Mouse (Mus musculus): Measurements from ENCODE around the gene Man2a1. TPM values are rescaled to one million over a fixed set of nuclear protein-coding genes. Genes with fewer than 3 reads are reported as not detected.

Gene Man2a1
- polyA plus RNA-seq, 1 experiment: 0.03 TPM

- H3K27me3 ChIP-seq (ENCODE audit: control insufficient read depth): no peaks in the 10 kb centered on the region
- TF ChIP-seq GATA1 (IDR thresholded peaks at IDR 0.05; ENCODE audit: low read length) (peak; percentile 16; the same call in 1 of the 2 replicates), TAL1 (IDR thresholded peaks at IDR 0.05; ENCODE audit: low read length) (no peak)
- H3K36me3 ChIP-seq (ENCODE audit: control insufficient read depth): no peaks in the 10 kb centered on the region
- no peaks in the 10 kb centered on the region for H3K4me1 ChIP-seq (ENCODE audit: control insufficient read depth)
- H3K4me3 ChIP-seq (replicated peaks): no peak overlapping the region
- no peaks in the 10 kb centered on the region for H3K9me3 ChIP-seq (ENCODE audit: control insufficient read depth, low read length)
Measured at GRCm38 (mm10) chr17:64764175-64765122, 163.9 kb downstream of the Man2a1 start.

DNA sequence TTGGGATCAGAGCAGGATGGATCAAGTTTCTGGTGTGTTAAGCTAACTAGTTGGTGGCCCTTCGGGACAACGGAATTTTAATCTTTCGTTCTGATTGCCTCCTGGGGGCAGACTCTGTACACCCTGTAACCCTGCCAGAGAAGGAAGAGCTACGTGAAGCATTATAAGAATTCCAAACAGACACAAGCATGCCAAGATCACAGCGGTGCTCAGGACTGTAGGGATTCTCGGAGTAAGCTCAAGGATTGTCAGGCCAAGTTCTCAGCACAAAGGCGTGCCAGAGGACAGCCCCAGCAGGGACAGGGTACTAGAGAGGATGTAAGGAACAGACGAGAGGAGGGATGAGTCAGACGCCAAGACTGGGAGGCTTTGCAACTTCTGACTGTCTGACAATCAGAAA lies 164.8 kb downstream of the Man2a1 start:
- H3K4me3 ChIP-seq (replicated peaks): no peak overlapping the region
- H3K9me3 ChIP-seq (ENCODE audit: control insufficient read depth, low read length): no peaks in the 10 kb centered on the region
- H3K36me3 ChIP-seq (ENCODE audit: control insufficient read depth): no peaks in the 10 kb centered on the region
- no peak for TF ChIP-seq TAL1 (IDR thresholded peaks at IDR 0.05; ENCODE audit: low read length)
- no peak for TF ChIP-seq GATA1 (IDR thresholded peaks at IDR 0.05; ENCODE audit: low read length)
- H3K27me3 ChIP-seq (ENCODE audit: control insufficient read depth): no peaks in the 10 kb centered on the region
- H3K4me1 ChIP-seq (ENCODE audit: control insufficient read depth): no peaks in the 10 kb centered on the region

DNA sequence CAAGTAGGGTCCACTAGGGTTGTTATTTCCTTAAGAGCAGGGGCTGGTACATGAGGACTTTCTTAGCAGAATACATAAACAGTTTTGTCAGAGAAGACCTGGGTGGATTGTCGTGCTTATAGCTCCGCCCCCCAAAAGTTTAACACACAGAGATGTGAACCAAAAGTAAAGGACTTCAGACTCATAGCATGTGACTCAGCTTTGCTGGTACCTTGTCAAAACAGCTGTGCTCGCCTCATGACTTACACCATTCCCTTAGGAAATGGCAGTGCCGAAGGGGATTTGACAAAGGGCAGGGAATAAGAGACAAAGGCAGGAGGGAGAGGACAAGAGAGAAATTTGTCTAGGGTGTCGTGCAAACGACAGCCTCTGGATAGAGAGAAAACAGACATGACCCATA lies 166.0 kb downstream of the Man2a1 start:
- no peaks in the 10 kb centered on the region for H3K9me3 ChIP-seq (ENCODE audit: control insufficient read depth, low read length)
- no peaks in the 10 kb centered on the region for H3K27me3 ChIP-seq (ENCODE audit: control insufficient read depth)
- H3K4me1 ChIP-seq (ENCODE audit: control insufficient read depth): no peaks in the 10 kb centered on the region
- H3K36me3 ChIP-seq (ENCODE audit: control insufficient read depth): no peaks in the 10 kb centered on the region
- H3K4me3 ChIP-seq (replicated peaks): no peak overlapping the region
- no peak for TF ChIP-seq TAL1 (IDR thresholded peaks at IDR 0.05; ENCODE audit: low read length)
- no peak for TF ChIP-seq GATA1 (IDR thresholded peaks at IDR 0.05; ENCODE audit: low read length)

GRCm38 (mm10) chr17:64770277-64770676 lies 169.7 kb downstream of the Man2a1 start:
- Histone ChIP-seq H3K36me3 (ENCODE audit: control insufficient read depth) (no peaks in the 10 kb centered on the region), H3K9me3 (ENCODE audit: control insufficient read depth, low read length) (no peaks in the 10 kb centered on the region), H3K27me3 (ENCODE audit: control insufficient read depth) (no peaks in the 10 kb centered on the region), H3K4me3 (replicated peaks) (no peak overlapping the region), H3K4me1 (ENCODE audit: control insufficient read depth) (no peaks in the 10 kb centered on the region)
- TF ChIP-seq GATA1 (IDR thresholded peaks at IDR 0.05; ENCODE audit: low read length) (no peak), TAL1 (IDR thresholded peaks at IDR 0.05; ENCODE audit: low read length) (no peak)

DNA sequence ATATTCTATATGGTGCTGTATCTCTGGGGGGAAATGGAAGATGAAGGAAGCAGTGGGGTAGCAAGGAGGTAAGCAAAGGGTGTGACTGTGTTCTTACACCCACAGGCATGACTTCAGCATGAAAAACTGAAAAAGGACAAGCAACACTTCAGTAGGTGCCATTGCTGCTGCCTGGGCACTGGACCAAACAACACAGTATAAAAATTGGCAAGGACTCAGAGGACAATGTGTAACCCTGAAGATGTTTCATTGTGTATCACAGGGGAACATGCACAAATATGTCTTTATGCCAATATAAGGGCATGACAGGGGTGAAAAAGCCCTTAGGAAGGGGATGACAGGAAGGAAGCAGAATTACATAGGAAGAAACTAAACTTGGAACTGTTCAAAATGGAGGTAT lies 172.1 kb downstream of the Man2a1 start:
- Histone ChIP-seq H3K36me3 (ENCODE audit: control insufficient read depth) (no peaks in the 10 kb centered on the region), H3K9me3 (ENCODE audit: control insufficient read depth, low read length) (no peaks in the 10 kb centered on the region), H3K4me3 (replicated peaks) (no peak overlapping the region), H3K27me3 (ENCODE audit: control insufficient read depth) (no peaks in the 10 kb centered on the region), H3K4me1 (ENCODE audit: control insufficient read depth) (no peaks in the 10 kb centered on the region)
- no peak for TF ChIP-seq TAL1 (IDR thresholded peaks at IDR 0.05; ENCODE audit: low read length)
- no peak for TF ChIP-seq GATA1 (IDR thresholded peaks at IDR 0.05; ENCODE audit: low read length)

DNA sequence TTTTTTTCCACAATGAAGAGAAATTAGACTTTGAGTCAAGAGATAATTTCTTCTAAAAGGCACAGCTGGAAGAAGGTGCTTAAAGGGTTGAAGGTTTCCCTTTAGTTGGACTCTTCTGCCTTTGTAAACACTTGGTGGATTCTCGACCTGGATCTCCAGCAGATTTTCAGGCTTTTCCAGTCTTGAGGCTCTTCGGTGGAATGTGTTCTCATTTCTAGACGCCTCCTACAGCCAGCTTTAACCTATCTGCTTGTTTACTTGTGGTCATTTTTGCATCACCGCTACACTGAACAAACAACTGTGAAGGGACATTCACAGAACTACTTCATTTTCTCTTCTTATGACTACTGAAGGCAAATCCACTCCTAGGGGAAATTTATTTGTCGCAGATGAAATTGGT lies 173.7 kb downstream of the Man2a1 start:
- H3K4me3 ChIP-seq (replicated peaks): no peak overlapping the region
- H3K9me3 ChIP-seq (ENCODE audit: control insufficient read depth, low read length): no peaks in the 10 kb centered on the region
- H3K27me3 ChIP-seq (ENCODE audit: control insufficient read depth): no peaks in the 10 kb centered on the region
- H3K4me1 ChIP-seq (ENCODE audit: control insufficient read depth): no peaks in the 10 kb centered on the region
- H3K36me3 ChIP-seq (ENCODE audit: control insufficient read depth): no peaks in the 10 kb centered on the region
- no peak for TF ChIP-seq TAL1 (IDR thresholded peaks at IDR 0.05; ENCODE audit: low read length)
- TF ChIP-seq GATA1 (IDR thresholded peaks at IDR 0.05; ENCODE audit: low read length): no peak

DNA sequence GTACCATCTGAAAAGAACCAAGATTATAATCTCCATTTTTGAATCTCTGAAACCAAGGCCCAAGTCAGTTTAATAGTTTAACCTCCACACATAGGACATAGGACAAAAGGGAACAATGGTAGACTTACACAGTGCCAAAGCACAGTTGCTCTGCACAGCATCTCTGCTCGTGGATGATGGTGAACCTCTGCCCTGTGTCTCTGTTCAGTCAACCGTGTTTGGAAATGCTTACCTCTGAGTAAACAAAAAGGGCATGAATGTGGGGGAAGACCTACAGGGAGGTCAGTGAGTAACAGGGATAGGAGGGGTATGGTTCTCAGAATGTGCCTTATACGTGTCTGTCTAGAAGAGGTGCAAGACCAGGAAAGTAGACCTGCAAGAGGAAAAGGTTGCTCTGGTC lies 177.8 kb downstream of the Man2a1 start:
- Histone ChIP-seq H3K9me3 (ENCODE audit: control insufficient read depth, low read length) (no peaks in the 10 kb centered on the region), H3K4me3 (replicated peaks) (no peak overlapping the region), H3K36me3 (ENCODE audit: control insufficient read depth) (no peaks in the 10 kb centered on the region), H3K27me3 (ENCODE audit: control insufficient read depth) (no peaks in the 10 kb centered on the region), H3K4me1 (ENCODE audit: control insufficient read depth) (no peaks in the 10 kb centered on the region)
- TF ChIP-seq TAL1 (IDR thresholded peaks at IDR 0.05; ENCODE audit: low read length) (no peak), GATA1 (IDR thresholded peaks at IDR 0.05; ENCODE audit: low read length) (no peak)

DNA sequence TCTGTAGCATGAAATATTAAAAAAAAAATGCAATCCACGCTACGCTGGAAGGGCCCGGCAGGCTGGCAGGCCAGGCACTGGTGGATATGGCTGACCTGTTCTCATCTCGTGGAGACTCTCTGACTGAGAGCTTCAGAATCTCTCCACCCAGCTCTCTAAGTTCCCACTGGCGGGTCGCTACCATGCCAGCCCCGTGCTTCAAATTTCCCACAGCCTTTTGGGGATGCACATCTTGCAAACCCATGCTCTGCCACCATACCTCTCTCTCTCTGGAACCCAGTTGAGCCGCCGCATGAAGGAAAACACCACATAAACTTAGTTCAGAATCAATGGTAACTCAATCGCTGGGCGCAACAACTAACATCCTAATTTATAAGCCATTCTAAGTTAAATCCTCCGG lies 178.2 kb downstream of the Man2a1 start:
- H3K4me3 ChIP-seq (replicated peaks): no peak overlapping the region
- H3K36me3 ChIP-seq (ENCODE audit: control insufficient read depth): no peaks in the 10 kb centered on the region
- no peaks in the 10 kb centered on the region for H3K27me3 ChIP-seq (ENCODE audit: control insufficient read depth)
- no peaks in the 10 kb centered on the region for H3K4me1 ChIP-seq (ENCODE audit: control insufficient read depth)
- no peak for TF ChIP-seq GATA1 (IDR thresholded peaks at IDR 0.05; ENCODE audit: low read length)
- TF ChIP-seq TAL1 (IDR thresholded peaks at IDR 0.05; ENCODE audit: low read length): no peak
- H3K9me3 ChIP-seq (ENCODE audit: control insufficient read depth, low read length): no peaks in the 10 kb centered on the region

- no peak for TF ChIP-seq TAL1 (IDR thresholded peaks at IDR 0.05; ENCODE audit: low read length)
- no peak for TF ChIP-seq GATA1 (IDR thresholded peaks at IDR 0.05; ENCODE audit: low read length)
- Histone ChIP-seq H3K4me1 (ENCODE audit: control insufficient read depth) (no peaks in the 10 kb centered on the region), H3K9me3 (ENCODE audit: control insufficient read depth, low read length) (no peaks in the 10 kb centered on the region), H3K4me3 (replicated peaks) (no peak overlapping the region), H3K27me3 (ENCODE audit: control insufficient read depth) (no peaks in the 10 kb centered on the region), H3K36me3 (ENCODE audit: control insufficient read depth) (no peaks in the 10 kb centered on the region)
Measured at GRCm38 (mm10) chr17:64780753-64781490, 180.4 kb downstream of the Man2a1 start.

Data from erythroblast, embryonic 14.5 days (primary cell).